Mouse (Mus musculus): ENCODE results near the gene Elk4.
A peak's percentile ranks its signal among the peaks of the same experiment; 100 is the strongest.

Elk4 gene

GRCm38 (mm10) chr1:132007282-132007815 lies at the start of gene Elk4:
Gene Elk4, plus strand, starts transcription at chr1:132007607.
- DNase-seq (ENCODE audit: extremely low spot score, low read depth, low spot score): no peak

DNA sequence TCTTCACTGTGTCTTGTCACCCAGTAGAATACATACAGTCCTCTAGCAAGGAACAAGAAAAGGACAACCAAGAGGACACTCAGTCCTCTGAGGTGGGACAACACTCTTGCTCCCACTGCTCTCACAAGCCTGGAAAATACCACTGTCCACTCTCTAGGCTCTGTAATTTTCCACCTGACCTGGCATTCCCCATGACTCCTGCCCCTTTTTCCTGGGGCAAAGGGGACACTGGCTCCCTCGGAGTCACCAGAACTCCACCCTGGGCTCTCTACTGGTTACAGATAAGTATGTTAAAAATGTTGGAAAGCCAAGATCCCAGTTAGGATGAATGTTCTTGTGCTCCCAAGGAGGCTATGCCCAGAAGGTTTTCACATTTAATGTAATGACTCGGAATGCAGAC lies 46.4 kb upstream of the Elk4 start:
- DNase-seq (ENCODE audit: extremely low spot score, low read depth, low spot score): no peak

DNA sequence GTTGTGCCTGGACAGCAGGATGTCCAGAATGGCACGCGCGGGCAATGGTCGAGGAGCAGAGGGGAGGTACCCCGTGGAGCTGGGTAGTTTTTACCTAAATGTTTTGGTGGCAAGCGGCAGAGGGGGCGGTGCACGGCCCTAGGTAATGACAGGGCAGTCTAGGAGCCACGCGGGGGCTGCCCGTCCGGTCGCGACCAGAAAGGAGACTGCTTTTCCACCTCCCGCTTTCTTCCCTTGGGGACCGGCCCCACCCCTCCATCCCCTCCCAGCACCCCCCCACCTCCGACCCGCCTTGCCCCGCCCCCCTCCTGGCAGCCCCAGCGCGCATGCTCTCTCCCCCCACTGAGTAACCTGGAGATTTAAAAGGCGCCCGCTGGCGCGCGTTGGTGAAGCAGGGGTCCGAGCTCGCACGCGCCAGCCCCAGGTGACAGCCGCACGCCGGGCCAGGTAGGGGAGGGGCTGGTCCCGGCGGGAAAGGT lies 44.8 kb upstream of the Elk4 start, which contains the start of gene Slc45a3:
Slc45a3 (plus strand) TSS at position 362 of the 479 bp plus-strand sequence.
- DNase-seq (ENCODE audit: extremely low spot score, low read depth, low spot score): no peak

GRCm38 (mm10) chr1:131963085-131963951 lies 44.1 kb upstream of the Elk4 start:
- DNase-seq (ENCODE audit: extremely low spot score, low read depth, low spot score): no peak

GRCm38 (mm10) chr1:131964100-131964499 lies 43.3 kb upstream of the Elk4 start:
- DNase-seq (ENCODE audit: extremely low spot score, low read depth, low spot score): no peak

DNA sequence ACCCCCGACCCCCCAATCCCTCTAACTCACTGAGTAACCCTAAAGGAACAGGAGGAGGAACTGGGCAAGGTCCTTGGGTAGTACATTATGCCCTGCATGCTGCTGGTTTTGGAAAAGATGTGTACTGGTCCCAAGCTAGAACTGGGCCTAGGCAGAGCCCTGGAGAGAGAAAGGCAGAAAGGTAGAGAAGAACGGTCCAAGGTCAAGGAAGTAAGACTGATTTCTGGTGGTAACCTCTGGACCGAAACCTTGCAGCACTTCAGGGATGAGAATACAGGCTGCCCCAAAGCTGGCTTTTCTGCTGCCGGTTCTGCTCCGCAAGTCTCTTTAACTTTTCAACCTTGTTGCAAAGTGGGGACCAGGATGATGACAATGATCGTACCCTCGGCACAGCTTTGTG lies 42.8 kb upstream of the Elk4 start:
- no peak for DNase-seq (ENCODE audit: extremely low spot score, low read depth, low spot score)

DNA sequence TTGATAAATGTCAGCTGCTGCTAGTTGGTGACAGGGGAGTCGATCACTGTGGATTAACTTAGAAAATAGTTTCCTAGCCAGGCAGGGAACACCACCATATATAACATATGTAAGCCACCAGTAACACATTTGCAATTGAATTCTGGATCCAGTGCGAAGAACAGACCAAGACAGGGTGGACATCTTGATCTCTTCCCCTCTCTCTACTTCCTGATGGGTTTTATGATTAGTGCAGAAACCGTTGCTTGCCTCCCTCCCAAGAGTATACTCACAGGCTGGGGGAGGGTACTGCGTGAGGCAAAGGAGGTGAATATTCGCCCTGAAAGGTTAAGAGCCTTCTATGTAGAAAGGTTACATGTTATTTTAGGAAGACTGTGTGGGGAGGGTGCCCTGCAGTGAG lies 41.6 kb upstream of the Elk4 start:
- DNase-seq (ENCODE audit: extremely low spot score, low read depth, low spot score): no peak

DNA sequence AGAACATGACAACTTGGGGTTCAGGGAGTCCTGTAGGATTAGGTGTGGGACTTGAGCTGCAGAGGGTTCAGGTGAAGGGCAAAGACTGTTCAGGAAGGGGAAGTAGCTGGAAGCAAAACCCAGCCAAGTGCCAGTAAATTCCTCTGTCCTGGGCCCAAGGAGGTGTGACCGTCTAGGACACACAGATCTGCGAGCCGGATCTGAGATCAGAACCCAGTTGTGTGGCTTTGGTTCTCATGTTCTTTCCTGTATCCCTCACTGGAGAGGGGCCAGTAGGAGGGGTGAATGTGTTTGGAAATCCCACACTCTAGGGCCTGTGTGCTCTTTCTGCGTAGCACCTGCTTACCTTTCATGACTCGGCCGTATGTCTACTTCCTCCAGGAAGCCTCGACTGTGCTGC lies 40.1 kb upstream of the Elk4 start:
- no peak for DNase-seq (ENCODE audit: extremely low spot score, low read depth, low spot score)

DNA sequence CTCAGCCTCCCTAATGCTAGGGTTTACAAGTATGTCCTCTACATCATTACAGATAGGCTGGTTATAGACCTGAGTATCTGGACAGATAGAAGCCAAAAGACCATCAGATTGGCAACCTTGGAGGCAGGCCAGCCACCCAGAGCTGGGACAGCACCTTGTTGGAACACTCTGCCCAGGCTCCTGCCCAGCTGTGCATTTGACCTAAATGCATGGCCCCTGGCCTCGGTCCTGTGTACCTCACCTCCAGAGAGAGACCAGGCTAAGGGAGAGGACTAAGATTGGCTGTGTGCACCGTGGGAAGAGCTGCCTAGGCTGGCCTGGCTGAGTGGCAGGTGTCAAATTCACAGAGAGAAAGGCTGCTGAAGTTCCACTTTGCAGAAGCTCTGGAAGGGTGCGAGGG lies 38.9 kb upstream of the Elk4 start:
- DNase-seq (ENCODE audit: extremely low spot score, low read depth, low spot score): no peak

DNA sequence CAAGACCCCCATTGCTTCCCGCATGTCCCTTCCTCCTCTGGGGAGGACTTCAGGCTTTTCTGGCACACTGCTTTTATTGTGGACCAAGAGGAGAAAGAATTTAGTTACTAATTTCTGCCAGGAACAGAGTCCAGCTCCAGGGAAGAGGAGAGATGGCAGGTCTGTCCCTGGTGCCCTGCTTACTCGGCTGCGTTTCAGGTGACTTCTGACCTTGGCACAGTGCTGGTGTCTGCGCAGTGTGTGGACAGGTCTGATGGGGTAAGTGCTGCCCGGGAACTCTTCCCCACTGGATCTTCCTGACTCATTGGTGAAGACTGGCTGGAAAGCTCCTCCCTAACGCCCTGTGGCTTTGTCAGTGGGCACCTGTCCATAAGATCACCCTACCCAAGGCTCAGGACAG lies 38.4 kb upstream of the Elk4 start:
- DNase-seq (ENCODE audit: extremely low spot score, low read depth, low spot score): no peak

DNA sequence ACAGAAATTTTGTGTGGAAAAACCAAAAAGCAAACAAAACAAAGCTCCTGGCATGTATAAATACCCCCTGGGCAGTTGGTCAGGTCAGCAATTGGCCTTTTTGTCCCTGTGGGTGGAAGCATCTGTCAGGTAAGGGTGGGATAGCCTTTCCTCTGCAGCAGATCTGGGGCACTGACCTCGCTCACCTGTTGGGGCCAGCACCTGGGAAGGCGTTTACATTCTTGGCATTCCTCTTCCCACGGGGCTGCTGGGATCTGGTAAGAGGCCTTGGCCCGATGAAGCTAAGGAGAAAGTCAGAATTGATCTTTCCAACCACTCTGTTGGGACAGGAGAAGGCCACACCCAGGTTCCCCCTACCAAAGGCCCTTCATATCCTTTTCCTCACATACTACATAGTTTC lies 37.6 kb upstream of the Elk4 start:
- DNase-seq (ENCODE audit: extremely low spot score, low read depth, low spot score): no peak

DNA sequence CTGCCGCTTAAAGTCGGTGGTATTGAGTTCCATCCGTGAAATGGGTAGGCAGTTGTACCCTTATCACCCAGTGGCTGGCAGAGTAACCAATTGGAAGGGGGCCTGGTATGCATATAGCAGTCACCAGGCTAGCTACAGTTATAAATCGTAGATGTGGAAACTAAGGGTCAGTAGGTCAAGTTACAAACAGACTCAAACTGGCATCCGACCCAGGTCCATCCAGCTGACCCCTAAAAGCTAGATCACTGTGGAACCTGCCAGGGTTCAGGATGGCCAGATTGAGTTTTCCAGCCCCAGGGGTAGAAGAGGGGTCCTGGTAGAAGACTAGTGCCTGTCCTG lies 37.1 kb upstream of the Elk4 start:
- DNase-seq (ENCODE audit: extremely low spot score, low read depth, low spot score): no peak

DNA sequence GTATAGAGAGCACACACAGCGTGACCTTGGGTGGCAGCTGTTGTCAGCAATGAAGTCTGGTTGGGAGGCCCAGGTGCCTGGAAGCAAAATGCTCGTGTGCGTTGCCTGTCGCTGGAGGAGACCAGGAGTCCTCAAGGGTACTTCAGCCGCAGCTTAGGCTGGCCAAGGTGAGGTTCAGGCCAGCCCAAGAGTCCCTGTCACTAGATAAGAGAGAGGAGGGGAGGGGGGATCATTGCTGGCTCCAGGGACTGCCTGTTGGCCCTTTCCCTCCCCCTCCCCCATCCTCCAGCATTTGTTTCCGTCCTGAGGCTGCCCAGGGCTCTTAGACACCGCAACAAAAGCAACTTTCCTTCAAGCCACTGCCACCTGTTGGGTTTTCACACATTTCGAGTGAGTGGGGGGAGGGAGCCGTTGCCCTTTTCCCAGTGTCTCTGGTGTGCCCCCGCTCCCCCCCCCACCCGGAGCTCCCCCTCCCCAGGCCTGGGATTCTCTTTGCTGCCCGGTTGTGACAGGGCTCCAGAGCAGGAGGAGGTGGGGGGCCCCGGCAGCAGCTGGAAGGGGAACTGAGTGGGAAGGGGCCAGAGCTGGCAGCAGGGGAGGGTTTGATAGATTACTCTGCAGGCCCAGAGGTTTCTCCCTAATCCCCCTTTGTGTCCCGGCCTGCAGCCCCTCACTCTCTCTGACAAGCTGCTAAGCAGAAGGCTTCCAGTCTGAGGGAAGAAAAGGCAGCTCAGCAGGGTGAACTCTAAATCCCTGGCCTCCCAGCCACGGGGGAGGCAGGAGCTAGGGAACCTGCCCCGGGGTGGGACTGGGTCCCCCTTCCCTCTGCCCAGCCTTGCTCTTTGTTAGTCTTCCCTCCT lies 36.5 kb upstream of the Elk4 start:
- no peak for DNase-seq (ENCODE audit: extremely low spot score, low read depth, low spot score)

- DNase-seq (ENCODE audit: extremely low spot score, low read depth, low spot score): no peak
Observed at GRCm38 (mm10) chr1:131971771-131972497, 35.5 kb upstream of the Elk4 start.

GRCm38 (mm10) chr1:131972498-131973334 lies 34.7 kb upstream of the Elk4 start:
- no peak for DNase-seq (ENCODE audit: extremely low spot score, low read depth, low spot score)

GRCm38 (mm10) chr1:131973991-131974390 lies 33.4 kb upstream of the Elk4 start:
- DNase-seq (ENCODE audit: extremely low spot score, low read depth, low spot score): no peak

DNA sequence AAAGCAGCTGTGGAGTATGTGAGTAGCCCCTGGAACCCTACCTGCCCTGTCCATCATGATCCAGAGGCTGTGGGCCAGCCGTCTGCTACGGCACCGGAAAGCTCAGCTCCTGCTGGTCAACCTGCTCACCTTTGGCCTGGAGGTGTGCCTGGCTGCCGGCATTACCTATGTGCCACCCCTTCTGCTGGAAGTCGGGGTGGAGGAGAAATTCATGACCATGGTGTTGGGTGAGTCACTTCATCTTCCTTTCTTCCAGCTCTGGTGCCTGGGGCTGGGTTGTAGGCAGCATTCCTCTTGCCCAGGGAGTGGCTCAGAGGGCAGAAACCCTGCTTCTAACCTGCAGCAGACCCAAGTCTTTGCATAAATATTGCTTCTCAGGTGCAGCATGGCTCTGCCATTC lies 30.5 kb upstream of the Elk4 start:
- DNase-seq (ENCODE audit: extremely low spot score, low read depth, low spot score): no peak

DNA sequence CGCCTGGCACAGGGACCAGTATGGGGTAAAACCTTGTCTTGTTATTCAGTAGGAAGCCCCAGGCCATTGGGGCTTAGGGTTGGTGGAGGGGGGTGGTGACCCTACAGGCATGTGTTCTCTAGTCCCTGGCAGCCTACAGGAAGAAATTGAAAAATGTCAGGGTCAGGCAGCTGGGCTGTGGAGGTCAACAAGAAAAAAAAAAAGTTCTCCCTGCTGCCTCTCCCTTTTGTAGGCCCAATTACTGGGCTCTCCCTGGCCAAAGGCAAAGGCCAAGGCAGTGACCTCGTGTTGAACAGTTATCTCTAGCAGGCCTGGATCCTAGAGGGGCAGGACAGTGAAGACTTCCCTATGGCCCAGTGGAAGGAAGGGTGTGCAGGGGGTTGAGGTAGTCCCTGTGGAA lies 26.9 kb upstream of the Elk4 start:
- DNase-seq (ENCODE audit: extremely low spot score, low read depth, low spot score): no peak

GRCm38 (mm10) chr1:131981378-131982013 lies 25.9 kb upstream of the Elk4 start:
- DNase-seq (ENCODE audit: extremely low spot score, low read depth, low spot score): peak; percentile 61

- no peak for DNase-seq (ENCODE audit: extremely low spot score, low read depth, low spot score)
Observed at GRCm38 (mm10) chr1:131982907-131983306, 24.5 kb upstream of the Elk4 start.
